Mouse (Mus musculus) right cerebral cortex, postnatal 10 days (tissue): Measurements from ENCODE around the gene Gm5089.

Source experiments
- DNase-seq, 2 experiments: peaks; one replicate each; pipeline ENCODE4 v3.0.0; 2021; ENCODE audit warnings: low spot score in 2 of 2

The Gm5089 gene

DNA sequence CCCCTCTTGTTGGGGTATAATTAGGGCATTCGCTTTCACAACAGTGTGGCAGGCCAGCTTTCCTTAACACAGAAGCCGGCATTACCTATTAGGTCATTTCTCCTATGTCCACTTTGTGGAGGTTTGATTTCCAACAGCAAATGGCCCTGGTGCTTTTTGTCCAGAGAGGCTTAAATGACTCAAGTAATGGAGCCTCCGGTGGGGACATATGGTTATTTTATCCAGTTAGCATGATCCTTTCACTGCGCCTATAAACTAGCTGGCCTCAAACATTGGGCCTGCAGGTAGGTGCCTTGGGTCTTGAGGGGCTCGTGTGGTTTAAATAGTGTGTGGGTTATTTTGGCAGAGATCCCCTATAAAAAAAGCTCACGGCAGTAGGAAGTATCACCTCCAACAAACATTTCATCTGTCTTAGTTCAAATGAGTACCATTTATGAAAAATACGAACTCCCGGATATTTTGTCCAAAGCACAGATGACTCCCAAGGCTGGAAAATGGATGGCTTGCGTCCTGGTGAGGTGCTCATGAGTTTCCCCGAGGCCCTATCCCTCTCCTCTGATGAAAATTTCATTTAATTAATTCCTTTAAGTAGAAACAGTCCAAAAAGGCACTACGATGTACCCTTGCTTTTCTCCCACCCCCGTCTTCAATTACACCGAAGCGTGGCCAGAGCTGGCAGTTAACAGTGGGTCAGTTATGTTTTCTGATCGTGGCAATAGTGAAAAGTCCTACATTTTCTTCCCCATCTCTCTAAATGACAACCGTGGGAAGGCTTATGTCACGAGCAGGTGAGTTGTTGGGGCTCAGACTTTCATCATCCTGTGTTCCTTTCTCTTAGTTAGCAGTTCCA is 64.4 kb downstream of the Gm5089 start:
- DNase-seq = no peak

DNA sequence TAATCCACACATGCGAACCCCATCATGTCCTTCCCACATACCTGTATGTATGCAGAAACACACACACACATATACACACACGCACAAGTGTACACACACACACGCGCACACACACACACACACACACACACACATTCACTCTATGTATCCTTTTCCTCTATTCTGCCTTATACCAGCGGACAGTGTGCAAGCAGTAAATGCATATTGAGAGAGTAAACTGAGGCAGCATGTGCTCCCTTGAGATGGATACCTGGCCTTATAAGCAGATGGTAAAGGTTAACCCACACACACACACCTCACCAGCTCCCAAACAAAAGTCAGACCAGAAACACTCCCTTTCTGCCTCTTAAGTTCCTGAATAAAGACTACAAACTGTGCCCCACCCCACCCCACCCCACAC is 65.2 kb downstream of the Gm5089 start:
- no peak for DNase-seq

- DNase-seq = no peak
Observed at GRCm38 (mm10) chr14:122385238-122385534, 65.7 kb downstream of the Gm5089 start.
